26 mouse cellular contexts compared by ENCODE assay signal in genomic region chr11:97712286-97712685, GRCm38 (mm10).
"Had no signal": no experiment of that assay in that cellular context is flagged by ENCODE, and none has a peak within 500 bp of the region (broad histone marks: within the 10 kb centered on the region; RNA-seq: fewer than 3 reads in every experiment).

No protein-coding gene starts in this region.

- DNase-seq: heart, adult 18-20 months; heart, postnatal 14 days; heart, postnatal 36 days; kidney, adult 2 months; kidney, adult 9 months; kidney, postnatal 10 days; kidney, postnatal 25 days; kidney, postnatal 4 days; liver; liver, embryonic 13.5 days; liver, postnatal 0 days had no signal

- H3K9ac ChIP-seq: heart, embryonic 13.5 days; heart, embryonic 15.5 days; hindbrain, embryonic 13.5 days; hindbrain, embryonic 15.5 days; intestine, embryonic 15.5 days; limb, embryonic 12.5 days; liver, embryonic 13.5 days; liver, embryonic 15.5 days; liver, postnatal 0 days had no signal

- ATAC-seq: forebrain, embryonic 16.5 days; inflammation-experienced regulatory T-cells, adult 6 months; intestine, embryonic 15.5 days; intestine, postnatal 0 days; liver, postnatal 0 days had no signal

- H3K9me3 ChIP-seq: heart, embryonic 10.5 days; heart, embryonic 13.5 days; heart, embryonic 15.5 days; hindbrain, embryonic 13.5 days; hindbrain, embryonic 15.5 days; intestine, embryonic 15.5 days; limb, embryonic 10.5 days; limb, embryonic 12.5 days; liver, embryonic 13.5 days; liver, embryonic 15.5 days had no signal

- H3K4me1 ChIP-seq: hindbrain, embryonic 13.5 days; hindbrain, embryonic 15.5 days; intestine, embryonic 15.5 days; limb, embryonic 10.5 days; limb, embryonic 12.5 days; liver, embryonic 13.5 days had no signal

- H3K27ac ChIP-seq: heart, embryonic 10.5 days; heart, embryonic 13.5 days; heart, embryonic 15.5 days; hindbrain, embryonic 13.5 days; hindbrain, embryonic 15.5 days; intestine, embryonic 15.5 days; layer of hippocampus, adult 2 months; left cerebral cortex, adult 2 months; limb, embryonic 12.5 days; liver, embryonic 13.5 days; liver, embryonic 15.5 days had no signal

- H3K27me3 ChIP-seq: heart, embryonic 13.5 days; heart, embryonic 15.5 days; hindbrain, embryonic 13.5 days; hindbrain, embryonic 15.5 days; intestine, embryonic 15.5 days; limb, embryonic 12.5 days; liver, embryonic 13.5 days; liver, embryonic 15.5 days had no signal

- H3K4me2 ChIP-seq: heart, embryonic 13.5 days; heart, embryonic 15.5 days; hindbrain, embryonic 13.5 days; hindbrain, embryonic 15.5 days; intestine, embryonic 15.5 days; limb, embryonic 12.5 days; liver, embryonic 11.5 days; liver, embryonic 13.5 days; liver, embryonic 15.5 days had no signal

- H3K4me3 ChIP-seq: heart, embryonic 10.5 days; heart, embryonic 13.5 days; heart, embryonic 15.5 days; hindbrain, embryonic 13.5 days; hindbrain, embryonic 15.5 days; intestine, embryonic 15.5 days; layer of hippocampus, adult 2 months; left cerebral cortex, adult 2 months; limb, embryonic 10.5 days; limb, embryonic 12.5 days; liver, embryonic 13.5 days; liver, embryonic 15.5 days had no signal
